Mouse (Mus musculus): ENCODE data around the gene Eps8l1.
A peak's percentile ranks its signal among the peaks of the same experiment; 100 is the strongest.

Gene Eps8l1

GRCm38 (mm10) chr7:4478796-4479291 lies 18.4 kb downstream of the Eps8l1 start:
- DNase-seq, result no peak

- peak; percentile 44 for DNase-seq
Observed at GRCm38 (mm10) chr7:4479674-4480073, 19.2 kb downstream of the Eps8l1 start.

- DNase-seq, result no peak
Observed at GRCm38 (mm10) chr7:4482281-4482680, 21.8 kb downstream of the Eps8l1 start.

- DNase-seq, result no peak
Observed at GRCm38 (mm10) chr7:4491308-4491707, 30.8 kb downstream of the Eps8l1 start.

GRCm38 (mm10) chr7:4492284-4493224 lies 32.1 kb downstream of the Eps8l1 start:
- DNase-seq, result no peak

- DNase-seq, result no peak
Observed at GRCm38 (mm10) chr7:4493991-4494390, 33.5 kb downstream of the Eps8l1 start.

- no peak for DNase-seq
Observed at GRCm38 (mm10) chr7:4496468-4496867, 36.0 kb downstream of the Eps8l1 start.

GRCm38 (mm10) chr7:4497271-4497903 lies 36.9 kb downstream of the Eps8l1 start:
- no peak for DNase-seq

GRCm38 (mm10) chr7:4498251-4498650 lies 37.8 kb downstream of the Eps8l1 start:
- DNase-seq, result peak; percentile 14

- no peak for DNase-seq
Observed at GRCm38 (mm10) chr7:4499034-4499433, 38.6 kb downstream of the Eps8l1 start.

- DNase-seq, result peak; percentile 39
Observed at GRCm38 (mm10) chr7:4500892-4501471, 40.5 kb downstream of the Eps8l1 start.

GRCm38 (mm10) chr7:4501558-4502397 lies 41.3 kb downstream of the Eps8l1 start, which contains the start of gene Ppp1r12c:
Gene Ppp1r12c (minus strand): TSS chr7:4501680.
- peak; percentile 95 for DNase-seq

- DNase-seq, result peak; percentile 35
Observed at GRCm38 (mm10) chr7:4502421-4503090, 42.1 kb downstream of the Eps8l1 start.

GRCm38 (mm10) chr7:4503100-4503499 lies 42.6 kb downstream of the Eps8l1 start:
- no peak for DNase-seq

GRCm38 (mm10) chr7:4503858-4504257 lies 43.4 kb downstream of the Eps8l1 start:
- DNase-seq, result no peak

GRCm38 (mm10) chr7:4504646-4505435 lies 44.4 kb downstream of the Eps8l1 start:
- no peak for DNase-seq

- DNase-seq, result no peak
Observed at GRCm38 (mm10) chr7:4507220-4507619, 46.7 kb downstream of the Eps8l1 start.

GRCm38 (mm10) chr7:4508062-4508738 lies 47.7 kb downstream of the Eps8l1 start:
- DNase-seq, result no peak

GRCm38 (mm10) chr7:4508739-4509116 lies 48.3 kb downstream of the Eps8l1 start:
- DNase-seq, result no peak

GRCm38 (mm10) chr7:4509863-4510608 lies 49.6 kb downstream of the Eps8l1 start:
- peak; percentile 72 for DNase-seq
